Mouse (Mus musculus) thymus, adult 2 months (tissue): ENCODE results near the gene Man2a2.

Source experiments
- CTCF ChIP-seq: fragments of 200-500 bp; IDR thresholded peaks from 2 replicates; pipeline ENCODE4 v1.5.1; 2012; ENCODE audit warnings: mild to moderate bottlenecking, control low read depth, low read length, moderate library complexity, borderline replicate concordance; ENCODE audit not compliant: control insufficient read depth, poor library complexity, insufficient read depth; ENCODE audit errors: extremely low read depth
- POLR2A ChIP-seq: fragments of 200-500 bp; IDR thresholded peaks from 2 replicates; pipeline ENCODE4 v1.6.1; 2012; ENCODE audit warnings: mild to moderate bottlenecking, low read length, control low read depth, moderate library complexity; ENCODE audit not compliant: control insufficient read depth, poor library complexity, insufficient read depth; ENCODE audit errors: extremely low read depth

GRCm38 (mm10) chr7:80324043-80324815 is 46.9 kb downstream of the Man2a2 start, which contains the start of gene Rccd1:
- TF ChIP-seq CTCF (no peak; the same call in 1 of the 2 replicates), POLR2A (peak; percentile 54; the same call in 1 of the 2 replicates)
